Mouse (Mus musculus) CH12.LX (cell line): ENCODE data around the gene Sstr3. TPM values are rescaled to one million over a fixed set of nuclear protein-coding genes. Genes with fewer than 3 reads are reported as not detected.

Experiments
- DNase-seq: peaks from one replicate; pipeline ENCODE4 v3.0.0-alpha.2; 2013; ENCODE audit errors: extremely low read depth
- H3K27ac ChIP-seq: 2 replicates; pipeline ENCODE4 v1.5.1; 2012; ENCODE audit warnings: low read depth, mild to moderate bottlenecking, control low read depth, moderate library complexity; ENCODE audit not compliant: insufficient read depth
- H3K27me3 ChIP-seq: replicated peaks from 2 replicates; pipeline ENCODE3; 2012; ENCODE audit warnings: inconsistent platforms
- H3K36me3 ChIP-seq, 2 experiments: replicated peaks in 1 of 2; 2 replicates each; pipeline versions ENCODE3 to v1.6.1; 2012; ENCODE audit warnings: inconsistent platforms in 1 of 2, low read length in 1 of 2, mild to moderate bottlenecking in 1 of 2, mixed read lengths in 1 of 2, moderate library complexity in 1 of 2; ENCODE audit not compliant: control insufficient read depth in 1 of 2, insufficient read depth in 1 of 2
- H3K4me1 ChIP-seq, 2 experiments: 2 replicates each; pipeline ENCODE4 v1.6.1; 2012; ENCODE audit warnings: inconsistent platforms in 1 of 2, moderate library complexity in 1 of 2; ENCODE audit not compliant: insufficient read depth in 2 of 2, control insufficient read depth in 1 of 2
- H3K4me2 ChIP-seq: 2 replicates; pipeline ENCODE4 v1.6.1; 2012; ENCODE audit warnings: low read depth, mild to moderate bottlenecking, control low read depth; ENCODE audit not compliant: poor library complexity, insufficient read depth, severe bottlenecking
- H3K4me3 ChIP-seq, 3 experiments: fragments of 150-350 bp in 1 of 3; sonication (generic) in 1 of 3; replicated peaks in 1 of 3; 2 replicates each; pipeline versions ENCODE3 to v1.5.1; 2011 to 2012; ENCODE audit warnings: low read depth in 2 of 3, low read length in 2 of 3, mild to moderate bottlenecking in 2 of 3, moderate library complexity in 2 of 3, control low read depth in 1 of 3, improper control_type of control experiment in 1 of 3, inconsistent platforms in 1 of 3, mixed read lengths in 1 of 3; ENCODE audit not compliant: poor library complexity in 1 of 3
- H3K79me2 ChIP-seq: replicated peaks from 2 replicates; pipeline ENCODE4 v1.6.1; 2012; ENCODE audit warnings: mild to moderate bottlenecking, moderate library complexity; ENCODE audit not compliant: control insufficient read depth, poor library complexity, insufficient read depth, severe bottlenecking; ENCODE audit errors: extremely low read depth
- H3K9ac ChIP-seq: 2 replicates; pipeline ENCODE4 v1.6.1; 2012; ENCODE audit warnings: low read depth, mild to moderate bottlenecking, control low read depth, moderate library complexity; ENCODE audit not compliant: insufficient read depth
- H3K9me3 ChIP-seq: replicated peaks from 2 replicates; pipeline ENCODE3; 2012; ENCODE audit warnings: low read length, inconsistent platforms, mixed read lengths
- BHLHE40 ChIP-seq: IDR thresholded peaks from 2 replicates; pipeline ENCODE4 v1.6.1; 2011; ENCODE audit warnings: mild to moderate bottlenecking, low read depth, low read length, improper control_type of control experiment
- CHD1 ChIP-seq: IDR thresholded peaks from 2 replicates; pipeline ENCODE4 v1.6.1; 2012; ENCODE audit warnings: low read depth, low read length, improper control_type of control experiment, inconsistent platforms
- CHD2 ChIP-seq: IDR thresholded peaks from 2 replicates; pipeline ENCODE4 v1.6.1; 2011; ENCODE audit warnings: low read length, improper control_type of control experiment
- HCFC1 ChIP-seq: IDR thresholded peaks from 2 replicates; pipeline ENCODE4 v1.6.1; 2012; ENCODE audit warnings: low read depth, mild to moderate bottlenecking, inconsistent platforms, low read length, improper control_type of control experiment
- MYC ChIP-seq: IDR thresholded peaks from 2 replicates; pipeline ENCODE4 v1.6.1; 2011; ENCODE audit warnings: low read depth, mild to moderate bottlenecking, improper control_type of control experiment, low read length
- PAX5 ChIP-seq: IDR thresholded peaks from 2 replicates; pipeline ENCODE4 v1.6.1; 2012; ENCODE audit warnings: low read length, inconsistent platforms, mixed read lengths
- RAD21 ChIP-seq: IDR thresholded peaks from 2 replicates; pipeline ENCODE4 v1.6.1; 2011; ENCODE audit warnings: low read depth, mild to moderate bottlenecking, low read length, improper control_type of control experiment, moderate library complexity
- RCOR1 ChIP-seq: conservative IDR thresholded peaks from 2 replicates; pipeline ENCODE4 v1.6.1; 2012; ENCODE audit warnings: low read depth, mild to moderate bottlenecking, inconsistent platforms, low read length, improper control_type of control experiment
- dilution Hi-C: fragments of 300-500 bp; cut with MboI; formaldehyde crosslinking; loops from 2 replicates; pipeline ENCODE4 v1.14.3; 2020; ENCODE audit warnings: low sequenced_read_pairs; ENCODE audit not compliant: extremely low pct_unique_long_range_greater_than_20kb, extremely low pct_ligation_motif_present
- in situ Hi-C: fragments of 300-500 bp; cut with MboI; formaldehyde crosslinking; loops from 3 replicates; pipeline ENCODE4 v1.14.3; 2019; ENCODE audit warnings: low sequenced_read_pairs, low pct_ligation_motif_present, low pct_unique_long_range_greater_than_20kb, mixed read lengths
- polyA plus RNA-seq: library from polyadenylated mRNA; unstranded; fragments of >175 nt; gene quantifications from 2 replicates; pipeline ENCODE4 v1.2.1, GENCODE M21; 2012; ENCODE audit warnings: low read depth; ENCODE audit not compliant: insufficient read length
- total RNA-seq, 2 experiments: library from RNA; depleted of rRNA; stranded (reverse); fragments of 300-350 nt in 1 of 2; fragments of >200 nt in 1 of 2; gene quantifications; 2 replicates each; pipeline ENCODE4 v1.2.3; 2012 to 2014

Gene Sstr3
- total and polyA plus RNA-seq, 3 experiments, result 0.36 TPM; not detected in 2

- peaks cover 0 to 4% of the 10 kb centered on the region in 2 experiments; a peak in 1 of 4 replicates for H3K4me1 ChIP-seq
- H3K4me2 ChIP-seq, result no peak overlapping the region
- peaks cover 7% of the 10 kb centered on the region for H3K9me3 ChIP-seq
- DNase-seq, result no peak
- H3K4me3 ChIP-seq, result no peak overlapping the region
- in situ Hi-C loops, result no loop called here
- no peak overlapping the region for H3K27ac ChIP-seq
- dilution Hi-C loops, result no loop called here
- peaks cover 88 to 97% of the 10 kb centered on the region in 2 experiments for H3K36me3 ChIP-seq
- H3K9ac ChIP-seq, result no peak overlapping the region
- H3K79me2 ChIP-seq, result no peaks in the 10 kb centered on the region
- no peaks in the 10 kb centered on the region for H3K27me3 ChIP-seq
- TF ChIP-seq RCOR1 (no peak), HCFC1 (no peak), CHD1 (no peak), CHD2 (no peak), BHLHE40 (no peak), MYC (no peak), RAD21 (no peak), PAX5 (no peak)
Observed at GRCm38 (mm10) chr15:78487066-78487465, 57.4 kb downstream of the Sstr3 start.

Other genes with a start within 250 kb of the Sstr3 start
- gene Csf2rb2, start 239.0 kb downstream of the Sstr3 start, total RNA-seq (2012; rRNA removed), result 15.6 and 21.6 TPM in 2 replicates
- gene Csf2rb2, start 239.0 kb downstream of the Sstr3 start, total RNA-seq (2014; rRNA removed), result 9.9 and 14.8 TPM in 2 replicates
- gene Csf2rb2, start 239.0 kb downstream of the Sstr3 start, polyA plus RNA-seq, result 56.5 and 56.6 TPM in 2 replicates
- 146 and 179 TPM in 2 replicates for gene Csf2rb, start 218.9 kb downstream of the Sstr3 start, total RNA-seq (2012; rRNA removed)
- 124 and 134 TPM in 2 replicates for gene Csf2rb, start 218.9 kb downstream of the Sstr3 start, total RNA-seq (2014; rRNA removed)
- gene Csf2rb, start 218.9 kb downstream of the Sstr3 start, polyA plus RNA-seq, result 222 and 269 TPM in 2 replicates
- not detected in 2 replicates for gene Tex33, start 148.8 kb downstream of the Sstr3 start, total RNA-seq (2012; rRNA removed)
- not detected in 2 replicates for gene Tex33, start 148.8 kb downstream of the Sstr3 start, total RNA-seq (2014; rRNA removed)
- not detected in 2 replicates for gene Tex33, start 148.8 kb downstream of the Sstr3 start, polyA plus RNA-seq
- 1.8 and 2.0 TPM in 2 replicates for gene Tst, start 138.8 kb downstream of the Sstr3 start, total RNA-seq (2012; rRNA removed)
- gene Tst, start 138.8 kb downstream of the Sstr3 start, total RNA-seq (2014; rRNA removed), result 0.66 and 0.67 TPM in 2 replicates
- gene Tst, start 138.8 kb downstream of the Sstr3 start, polyA plus RNA-seq, result 0.56 and 0.57 TPM in 2 replicates
- 33.0 and 46.3 TPM in 2 replicates for gene Mpst, start 138.3 kb downstream of the Sstr3 start, total RNA-seq (2012; rRNA removed)
- 18.1 and 27.0 TPM in 2 replicates for gene Mpst, start 138.3 kb downstream of the Sstr3 start, total RNA-seq (2014; rRNA removed)
- 21.5 and 24.4 TPM in 2 replicates for gene Mpst, start 138.3 kb downstream of the Sstr3 start, polyA plus RNA-seq
- gene Kctd17, start 116.1 kb downstream of the Sstr3 start, total RNA-seq (2012; rRNA removed), result not detected in 2 replicates
- gene Kctd17, start 116.1 kb downstream of the Sstr3 start, total RNA-seq (2014; rRNA removed), result not detected in 2 replicates
- gene Kctd17, start 116.1 kb downstream of the Sstr3 start, polyA plus RNA-seq, result not detected in 2 replicates
- 0.08 and 0.34 TPM in 2 replicates for gene Tmprss6, start 76.1 kb downstream of the Sstr3 start, total RNA-seq (2012; rRNA removed)
- gene Tmprss6, start 76.1 kb downstream of the Sstr3 start, total RNA-seq (2014; rRNA removed), result 0.24 TPM in 2 replicates
- 0.54 and 0.70 TPM in 2 replicates for gene Tmprss6, start 76.1 kb downstream of the Sstr3 start, polyA plus RNA-seq
- gene Il2rb, start 49.4 kb downstream of the Sstr3 start, total RNA-seq (2012; rRNA removed), result 31.2 and 34.3 TPM in 2 replicates
- gene Il2rb, start 49.4 kb downstream of the Sstr3 start, total RNA-seq (2014; rRNA removed), result 26.0 and 32.1 TPM in 2 replicates
- 47.2 and 60.0 TPM in 2 replicates for gene Il2rb, start 49.4 kb downstream of the Sstr3 start, polyA plus RNA-seq
- 4.1 and 6.3 TPM in 2 replicates for gene C1qtnf6, start 13.3 kb downstream of the Sstr3 start, total RNA-seq (2012; rRNA removed)
- 5.0 and 5.7 TPM in 2 replicates for gene C1qtnf6, start 13.3 kb downstream of the Sstr3 start, total RNA-seq (2014; rRNA removed)
- gene C1qtnf6, start 13.3 kb downstream of the Sstr3 start, polyA plus RNA-seq, result 27.7 and 28.1 TPM in 2 replicates
- gene Rac2, start 28.1 kb upstream of the Sstr3 start, total RNA-seq (2012; rRNA removed), result 314 and 453 TPM in 2 replicates
- gene Rac2, start 28.1 kb upstream of the Sstr3 start, total RNA-seq (2014; rRNA removed), result 142 and 160 TPM in 2 replicates
- gene Rac2, start 28.1 kb upstream of the Sstr3 start, polyA plus RNA-seq, result 883 and 942 TPM in 2 replicates
- gene Cyth4, start 52.4 kb upstream of the Sstr3 start, total RNA-seq (2012; rRNA removed), result 42.2 and 51.9 TPM in 2 replicates
- 38.6 and 39.2 TPM in 2 replicates for gene Cyth4, start 52.4 kb upstream of the Sstr3 start, total RNA-seq (2014; rRNA removed)
- 75.3 and 80.5 TPM in 2 replicates for gene Cyth4, start 52.4 kb upstream of the Sstr3 start, polyA plus RNA-seq
- gene Elfn2, start 174.1 kb upstream of the Sstr3 start, total RNA-seq (2012; rRNA removed), result not detected in 2 replicates
- gene Elfn2, start 174.1 kb upstream of the Sstr3 start, total RNA-seq (2014; rRNA removed), result not detected in 2 replicates
- gene Elfn2, start 174.1 kb upstream of the Sstr3 start, polyA plus RNA-seq, result 0.06 TPM in 1 of 2 replicates, not detected in the other
- 35.2 and 43.2 TPM in 2 replicates for gene Mfng, start 228.8 kb upstream of the Sstr3 start, total RNA-seq (2012; rRNA removed)
- 46.5 and 52.5 TPM in 2 replicates for gene Mfng, start 228.8 kb upstream of the Sstr3 start, total RNA-seq (2014; rRNA removed)
- 57.7 and 63.7 TPM in 2 replicates for gene Mfng, start 228.8 kb upstream of the Sstr3 start, polyA plus RNA-seq